Mouse (Mus musculus) thymus, postnatal 14 days (tissue): ENCODE results near the gene Erlin1.

Experiments used
- DNase-seq: peaks from one replicate; pipeline ENCODE4 v3.0.0; 2021

Gene Erlin1

DNA sequence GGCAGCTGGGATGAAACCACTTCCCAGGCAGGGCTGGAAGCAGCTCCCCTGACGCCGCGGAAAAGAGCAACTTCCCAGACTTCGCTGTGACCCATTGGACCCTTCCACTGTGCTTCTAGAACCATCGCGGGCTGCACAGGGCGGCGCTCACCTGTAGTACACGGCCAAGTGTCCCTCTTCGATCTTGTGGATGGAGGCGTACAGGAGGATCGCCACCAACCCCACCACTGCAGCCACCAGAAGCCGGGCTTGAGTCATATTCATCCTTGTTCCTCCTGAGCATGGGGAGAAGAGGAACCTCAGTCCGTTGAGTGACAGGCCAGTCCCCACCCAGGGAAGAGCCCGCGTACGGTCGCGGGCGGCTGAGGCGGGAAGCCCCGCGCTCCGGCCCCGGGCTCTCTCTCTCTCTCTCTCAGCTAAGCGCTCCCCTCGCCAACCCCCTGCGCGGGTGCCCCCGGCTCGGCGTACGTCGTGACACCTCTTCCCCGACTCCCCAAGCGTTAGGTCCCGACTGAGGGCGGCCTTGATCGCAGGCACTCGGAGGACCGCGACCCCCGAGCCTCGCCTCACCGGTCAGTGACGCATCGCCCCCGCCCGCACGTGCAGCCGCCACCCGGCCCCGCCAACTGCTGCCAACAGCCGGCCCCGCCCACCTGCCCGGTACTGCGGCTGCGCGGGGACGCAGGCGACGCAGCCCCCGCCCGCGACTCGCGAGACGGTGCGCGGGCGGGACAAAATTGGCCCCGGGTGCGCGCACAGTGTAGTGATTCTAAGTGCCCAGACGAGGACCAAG, at the start of gene Erlin1:
Gene Erlin1, minus strand, starts transcription at position 665 of the 793 bp plus-strand sequence.
- DNase-seq: peak; percentile 91

- DNase-seq: no peak
Observed at GRCm38 (mm10) chr19:44117793-44118192, 48.2 kb upstream of the Erlin1 start.

- no peak for DNase-seq
Observed at GRCm38 (mm10) chr19:44111706-44112105, 42.1 kb upstream of the Erlin1 start.

DNA sequence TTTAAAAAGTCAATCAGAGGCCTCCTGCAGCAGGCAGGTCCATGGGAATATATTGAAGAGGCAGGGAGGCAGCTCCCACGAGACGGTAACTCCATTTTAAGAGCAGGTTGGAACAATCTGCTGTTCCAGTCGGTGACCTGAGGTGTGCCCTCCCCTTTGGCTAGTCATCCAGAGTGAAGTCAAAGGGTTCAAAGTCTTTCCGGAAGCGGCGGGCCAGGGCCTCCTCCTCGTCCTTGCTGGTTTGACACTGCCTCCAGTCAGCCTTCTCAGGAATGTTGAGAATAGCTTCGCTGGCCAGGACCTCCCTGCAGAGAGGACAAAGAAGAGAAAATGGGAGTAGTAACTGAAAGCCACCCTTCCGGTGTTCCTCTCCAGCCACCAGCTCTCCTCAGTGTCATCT, 40.8 kb upstream of the Erlin1 start:
- no peak for DNase-seq

GRCm38 (mm10) chr19:44108996-44109395, 39.4 kb upstream of the Erlin1 start:
- no peak for DNase-seq

GRCm38 (mm10) chr19:44107661-44108521, 38.3 kb upstream of the Erlin1 start:
- DNase-seq: peak; percentile 13

- DNase-seq: peak; percentile 96
Observed at GRCm38 (mm10) chr19:44106831-44107660, 37.5 kb upstream of the Erlin1 start, which contains the start of gene Chuk. TSS of gene Chuk (minus strand) at chr19:44107480.

DNA sequence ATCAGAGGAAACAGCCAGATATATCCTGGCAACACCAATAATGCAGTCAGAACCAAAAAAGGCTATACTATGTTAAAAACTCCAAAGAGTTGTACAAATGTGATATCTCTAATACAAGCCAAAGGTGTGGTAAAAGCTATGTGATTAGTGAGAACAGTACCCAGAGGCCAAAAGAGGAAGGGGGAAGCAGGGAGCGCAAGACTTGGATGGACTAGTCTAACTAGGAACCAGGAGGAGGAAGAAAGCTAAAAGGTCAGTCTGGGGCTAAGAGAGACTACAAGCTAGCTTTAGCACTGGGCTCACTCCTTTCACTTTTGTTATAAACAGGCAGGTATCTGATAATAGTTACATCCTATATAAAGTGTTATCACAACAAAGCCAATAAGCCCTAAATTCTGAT, 34.8 kb upstream of the Erlin1 start:
- DNase-seq: no peak

DNA sequence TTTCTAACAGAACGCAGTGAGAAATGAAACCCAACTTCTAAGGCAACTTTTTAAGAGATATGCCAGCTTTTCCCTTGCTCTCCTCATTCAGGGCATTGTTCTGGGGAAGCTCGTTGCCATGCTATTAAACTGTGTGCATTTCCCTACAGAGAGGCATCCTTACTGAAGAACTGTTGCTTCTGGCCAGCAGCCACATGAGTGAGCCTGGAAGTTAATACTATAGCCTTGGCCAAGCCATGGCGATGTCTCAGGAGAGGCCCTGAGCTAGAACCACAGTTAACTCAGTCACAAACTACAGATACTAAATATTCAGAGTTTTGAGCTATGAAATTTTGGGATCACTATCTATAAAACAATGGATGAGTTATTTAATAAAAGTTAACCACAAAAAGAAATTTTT, 33.4 kb upstream of the Erlin1 start:
- DNase-seq: no peak

- DNase-seq: no peak
Observed at GRCm38 (mm10) chr19:44100840-44101239, 31.3 kb upstream of the Erlin1 start.

GRCm38 (mm10) chr19:44086278-44086677, 16.7 kb upstream of the Erlin1 start:
- no peak for DNase-seq

DNA sequence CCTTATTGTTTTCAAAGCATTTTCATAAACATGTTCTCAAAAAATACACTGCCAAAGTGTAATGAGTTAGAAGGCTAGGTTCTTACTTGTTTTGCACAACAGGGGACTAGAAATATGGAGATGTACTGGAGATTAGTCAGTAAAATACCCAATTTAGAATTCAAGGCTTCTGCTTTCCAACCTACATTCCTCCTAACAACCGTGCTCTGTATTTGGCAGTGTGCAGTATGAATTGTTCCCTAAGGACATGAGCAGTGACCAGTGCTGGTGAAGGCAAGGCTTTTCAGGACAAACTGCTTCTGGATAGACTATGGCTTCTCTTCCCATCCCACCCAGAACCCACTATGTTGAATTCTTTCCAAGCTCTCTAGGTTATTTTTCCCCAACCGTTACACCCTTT, 11.3 kb upstream of the Erlin1 start:
- DNase-seq: no peak

GRCm38 (mm10) chr19:44080023-44080422, 10.4 kb upstream of the Erlin1 start:
- no peak for DNase-seq

- DNase-seq: no peak
Observed at GRCm38 (mm10) chr19:44077024-44077423, 7.4 kb upstream of the Erlin1 start.

GRCm38 (mm10) chr19:44076457-44076856, 6.9 kb upstream of the Erlin1 start:
- DNase-seq: no peak

DNA sequence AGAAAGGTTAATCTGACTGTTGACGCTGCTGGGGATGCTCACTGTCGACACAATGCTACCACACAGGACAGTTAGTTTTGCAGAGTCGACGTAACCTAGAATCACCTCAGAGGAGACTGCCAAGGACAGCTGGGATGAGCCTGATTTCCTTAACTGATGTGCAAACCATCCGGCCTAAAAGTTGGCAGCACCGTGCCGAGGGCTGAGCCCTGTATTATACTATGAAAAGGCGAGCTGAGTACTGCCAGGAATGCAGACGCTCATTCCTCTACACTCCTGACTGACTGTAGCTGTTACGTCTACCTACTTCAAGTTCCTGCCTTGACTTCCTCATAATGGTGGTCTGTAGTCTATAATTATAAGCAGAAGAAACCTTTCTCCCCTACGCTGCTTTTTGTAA, 5.4 kb upstream of the Erlin1 start:
- DNase-seq: no peak

GRCm38 (mm10) chr19:44071166-44071565, 1.6 kb upstream of the Erlin1 start:
- no peak for DNase-seq

DNA sequence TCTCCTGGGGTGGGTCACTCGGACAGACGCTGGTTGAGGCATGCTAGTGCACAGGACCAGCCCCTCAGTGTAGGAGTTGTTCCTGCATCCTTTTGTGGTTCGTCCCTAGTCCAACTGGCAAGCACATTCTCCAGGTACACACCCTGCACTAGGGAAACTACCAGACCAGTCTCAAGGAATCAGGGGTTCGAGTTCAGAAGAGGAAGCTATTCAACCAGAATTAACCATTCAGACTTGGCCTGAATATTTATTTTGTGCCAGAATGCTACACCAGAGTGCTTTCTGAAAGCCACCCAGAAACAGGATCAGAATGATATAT, 288 bp upstream of the Erlin1 start:
- DNase-seq: no peak

GRCm38 (mm10) chr19:44068232-44068631, 1.4 kb downstream of the Erlin1 start:
- no peak for DNase-seq

GRCm38 (mm10) chr19:44067323-44068049, 2.1 kb downstream of the Erlin1 start:
- no peak for DNase-seq

DNA sequence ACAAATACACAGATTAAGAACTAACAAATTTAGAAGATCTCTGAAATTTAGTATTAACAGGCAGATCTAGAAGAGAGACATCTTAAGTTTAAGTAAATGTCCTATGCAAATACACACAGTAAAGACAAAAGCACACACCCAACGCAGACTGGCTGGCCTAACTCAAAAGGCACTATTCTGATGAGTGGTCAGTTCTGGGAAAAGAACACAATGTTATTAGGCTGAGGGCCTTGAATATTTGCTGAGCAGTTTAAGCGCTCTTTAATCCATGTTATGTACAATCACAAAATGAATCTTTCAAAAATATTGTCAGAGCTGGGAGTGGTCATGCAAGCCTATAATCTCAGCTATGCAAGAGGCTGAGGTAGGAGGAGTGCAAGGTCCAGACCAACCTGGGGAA, 4.9 kb downstream of the Erlin1 start:
- no peak for DNase-seq

- no peak for DNase-seq
Observed at GRCm38 (mm10) chr19:44063773-44064172, 5.8 kb downstream of the Erlin1 start.

DNA sequence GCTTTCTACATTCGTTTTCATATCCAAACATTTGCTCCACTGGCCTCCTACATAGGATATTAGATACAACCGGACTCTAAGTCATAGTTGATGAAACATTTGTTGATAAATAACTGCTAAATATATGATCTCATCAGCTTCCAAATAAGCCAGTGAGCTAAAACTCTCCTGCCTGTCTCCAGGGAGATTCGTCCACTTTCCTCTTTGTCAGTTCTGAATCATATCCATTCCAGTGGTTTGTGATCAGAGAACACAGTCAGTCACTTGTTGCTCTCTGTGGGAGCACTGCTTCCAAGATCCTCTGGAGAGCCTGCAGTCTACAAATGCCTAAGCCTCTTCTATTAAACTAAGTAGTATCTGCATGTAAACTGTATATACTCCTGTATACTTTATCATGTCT, 9.4 kb downstream of the Erlin1 start:
- no peak for DNase-seq
